Mouse (Mus musculus) heart, postnatal 25 days (tissue): ENCODE data around the gene Sqstm1. TPM values are rescaled to one million over a fixed set of nuclear protein-coding genes. Genes with fewer than 3 reads are reported as not detected.
A peak's percentile ranks its signal among the peaks of the same experiment; 100 is the strongest.

ENCODE experiments used
- DNase-seq: peaks from one replicate; pipeline ENCODE4 v3.0.0; 2022; ENCODE audit warnings: low spot score
- intact Hi-C: fragments of 180-260 bp; cut with DNase I; formaldehyde crosslinking; loops from one replicate; pipeline ENCODE4 v1.15.1; 2025
- total RNA-seq, 2 experiments: library from RNA; stranded (reverse); gene quantifications; 2 replicates each; pipeline ENCODE4 v1.2.3; 2021

Sqstm1 gene
- 100 to 1,000 TPM; 265 to 324 TPM for total RNA-seq

- intact Hi-C loops: no loop called here
- peak; percentile 76 for DNase-seq
These were observed at the start of gene Sqstm1, which contains the start of gene Mgat4b for GRCm38 (mm10) chr11:50210505-50211151. Gene Sqstm1 (minus strand): TSS chr11:50210827. Gene Mgat4b (plus strand): TSS chr11:50210890.

- intact Hi-C loops: no loop called here
- no peak for DNase-seq
These were observed 47.7 kb upstream of the Sqstm1 start for GRCm38 (mm10) chr11:50258310-50258709.

GRCm38 (mm10) chr11:50256615-50257014 lies 46.0 kb upstream of the Sqstm1 start:
- intact Hi-C loops: no loop called here

GRCm38 (mm10) chr11:50254010-50254580 lies 43.5 kb upstream of the Sqstm1 start:
- intact Hi-C loops: no loop called here
- DNase-seq: no peak

More at GRCm38 (mm10) chr11:50256615-50257014, 46.0 kb upstream of the Sqstm1 start:
- no peak for DNase-seq

GRCm38 (mm10) chr11:50253393-50253792 lies 42.8 kb upstream of the Sqstm1 start:
- intact Hi-C loops: no loop called here
- DNase-seq: no peak

- DNase-seq: no peak
- intact Hi-C loops: no loop called here
These were observed 42.1 kb upstream of the Sqstm1 start for GRCm38 (mm10) chr11:50252684-50253265.

GRCm38 (mm10) chr11:50252166-50252565 lies 41.5 kb upstream of the Sqstm1 start:
- no peak for DNase-seq
- intact Hi-C loops: no loop called here

- intact Hi-C loops: no loop called here
These were observed 38.0 kb upstream of the Sqstm1 start for GRCm38 (mm10) chr11:50248473-50249171.

GRCm38 (mm10) chr11:50245269-50245668 lies 34.6 kb upstream of the Sqstm1 start:
- intact Hi-C loops: no loop called here
- DNase-seq: no peak

More at GRCm38 (mm10) chr11:50248473-50249171, 38.0 kb upstream of the Sqstm1 start:
- no peak for DNase-seq

- intact Hi-C loops: no loop called here
- no peak for DNase-seq
These were observed 33.3 kb upstream of the Sqstm1 start for GRCm38 (mm10) chr11:50243926-50244325.

GRCm38 (mm10) chr11:50240235-50240911 lies 29.7 kb upstream of the Sqstm1 start:
- intact Hi-C loops: no loop called here
- no peak for DNase-seq

- no peak for DNase-seq
- intact Hi-C loops: loop anchor here (5.0 kb wide), 1 partner anchor 123 kb away; no protein-coding TSS in a partner anchor
These were observed 28.5 kb upstream of the Sqstm1 start for GRCm38 (mm10) chr11:50238821-50239791.

- intact Hi-C loops: loop anchor here (5.0 kb wide), 1 partner anchor 124 kb away; no protein-coding TSS in a partner anchor
- no peak for DNase-seq
These were observed 27.7 kb upstream of the Sqstm1 start, which contains the start of gene Ltc4s for GRCm38 (mm10) chr11:50238324-50238723. Gene Ltc4s (minus strand): TSS chr11:50238616.

- intact Hi-C loops: loop anchor here (2.0 to 5.0 kb wide), 2 partner anchors 54 to 125 kb away; no protein-coding TSS in a partner anchor
- DNase-seq: no peak
These were observed 26.6 kb upstream of the Sqstm1 start for GRCm38 (mm10) chr11:50236937-50237835.

GRCm38 (mm10) chr11:50236540-50236936 lies 25.9 kb upstream of the Sqstm1 start:
- DNase-seq: peak; percentile 77
- intact Hi-C loops: loop anchor here (2.0 to 5.0 kb wide), 2 partner anchors 54 to 126 kb away; no protein-coding TSS in a partner anchor

GRCm38 (mm10) chr11:50234606-50235005 lies 24.0 kb upstream of the Sqstm1 start:
- DNase-seq: no peak
- intact Hi-C loops: loop anchor here (5.0 kb wide), 2 partner anchors 128 to 247 kb away; no protein-coding TSS in a partner anchor

- intact Hi-C loops: loop anchor here (5.0 kb wide), 1 partner anchor 247 kb away; no protein-coding TSS in a partner anchor
These were observed 23.4 kb upstream of the Sqstm1 start for GRCm38 (mm10) chr11:50233993-50234392.

More at GRCm38 (mm10) chr11:50233993-50234392, 23.4 kb upstream of the Sqstm1 start:
- no peak for DNase-seq
